Mouse (Mus musculus) small intestine, adult 2 months (tissue): ENCODE data around the gene Dnajc22.

Experiments
- CTCF ChIP-seq: fragments of 200-500 bp; IDR thresholded peaks from 2 replicates; pipeline ENCODE4 v1.5.1; 2012; ENCODE audit warnings: low read depth, mild to moderate bottlenecking, control low read depth, inconsistent platforms, low read length, moderate library complexity, mixed read lengths; ENCODE audit not compliant: insufficient replicate concordance, insufficient read length; ENCODE audit errors: extremely low read depth
- POLR2A ChIP-seq: fragments of 200-500 bp; IDR thresholded peaks from 2 replicates; pipeline ENCODE4 v1.6.1; 2012; ENCODE audit warnings: low read depth, mild to moderate bottlenecking, control low read depth, inconsistent platforms, low read length, moderate library complexity

DNA sequence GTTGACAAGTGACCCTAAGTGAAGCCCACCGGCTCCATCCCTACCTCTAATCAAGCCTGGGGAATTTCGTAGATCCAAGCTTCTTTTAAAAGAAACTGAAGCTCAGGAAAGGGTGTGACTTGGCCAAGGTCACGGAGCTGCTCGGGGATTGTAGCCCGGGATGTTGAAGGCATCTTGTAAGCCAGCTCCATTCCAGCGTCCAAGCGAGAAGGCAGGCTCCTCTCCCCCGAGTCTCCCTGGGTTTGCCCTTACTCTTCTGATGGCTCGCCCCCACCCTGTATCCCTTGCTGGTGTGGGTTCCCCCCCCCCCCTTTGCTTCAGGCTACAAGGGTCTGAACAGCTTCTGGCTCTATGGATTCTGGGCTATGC is 5.5 kb downstream of the Dnajc22 start:
- TF ChIP-seq POLR2A (no peak), CTCF (no peak)
